Mouse (Mus musculus) thymus, postnatal 14 days (tissue): ENCODE data around the gene Ddb1.
"Not testable (repeated sequence)": the region's sequence is repeated elsewhere in the genome, so short reads cannot be mapped to it uniquely, and the experiment has no call there.

ENCODE experiments used
- DNase-seq: peaks from one replicate; pipeline ENCODE4 v3.0.0; 2021

Gene Ddb1

DNA sequence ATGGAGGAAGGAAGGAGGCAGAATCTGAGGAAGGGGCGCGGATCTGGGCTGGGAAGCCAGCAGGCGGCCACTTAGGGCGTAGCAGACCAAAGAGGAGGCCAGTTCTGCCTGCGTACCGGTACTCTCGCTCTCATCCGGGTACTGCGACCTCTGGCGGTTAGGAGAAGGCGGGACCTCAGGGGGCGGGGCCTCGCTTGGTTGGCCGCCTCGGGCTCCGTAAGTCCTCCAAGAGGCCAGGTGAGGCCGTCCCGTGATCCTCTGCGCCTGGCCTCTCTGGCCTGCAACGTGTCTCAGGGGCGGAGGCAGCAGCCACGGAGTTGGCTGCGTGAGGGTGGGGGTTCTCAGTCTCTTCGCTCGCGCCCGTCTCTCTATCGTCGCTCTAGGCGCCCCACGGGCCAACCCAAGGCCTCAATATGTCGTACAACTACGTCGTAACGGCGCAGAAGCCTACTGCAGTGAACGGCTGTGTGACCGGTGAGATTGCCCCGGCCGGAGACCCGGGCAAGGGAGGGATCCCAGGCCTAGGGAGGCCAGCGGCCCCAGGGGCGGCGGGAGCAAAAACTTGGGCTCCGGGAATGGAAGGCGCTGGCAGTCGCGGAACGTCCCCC lies at the start of gene Ddb1, which contains the start of gene Tkfc:
Ddb1 (plus strand) TSS at position 35 of the 608 bp plus-strand sequence.
Tkfc (minus strand) TSS at position 362 of the 608 bp plus-strand sequence.
- peak; percentile 99 for DNase-seq

DNA sequence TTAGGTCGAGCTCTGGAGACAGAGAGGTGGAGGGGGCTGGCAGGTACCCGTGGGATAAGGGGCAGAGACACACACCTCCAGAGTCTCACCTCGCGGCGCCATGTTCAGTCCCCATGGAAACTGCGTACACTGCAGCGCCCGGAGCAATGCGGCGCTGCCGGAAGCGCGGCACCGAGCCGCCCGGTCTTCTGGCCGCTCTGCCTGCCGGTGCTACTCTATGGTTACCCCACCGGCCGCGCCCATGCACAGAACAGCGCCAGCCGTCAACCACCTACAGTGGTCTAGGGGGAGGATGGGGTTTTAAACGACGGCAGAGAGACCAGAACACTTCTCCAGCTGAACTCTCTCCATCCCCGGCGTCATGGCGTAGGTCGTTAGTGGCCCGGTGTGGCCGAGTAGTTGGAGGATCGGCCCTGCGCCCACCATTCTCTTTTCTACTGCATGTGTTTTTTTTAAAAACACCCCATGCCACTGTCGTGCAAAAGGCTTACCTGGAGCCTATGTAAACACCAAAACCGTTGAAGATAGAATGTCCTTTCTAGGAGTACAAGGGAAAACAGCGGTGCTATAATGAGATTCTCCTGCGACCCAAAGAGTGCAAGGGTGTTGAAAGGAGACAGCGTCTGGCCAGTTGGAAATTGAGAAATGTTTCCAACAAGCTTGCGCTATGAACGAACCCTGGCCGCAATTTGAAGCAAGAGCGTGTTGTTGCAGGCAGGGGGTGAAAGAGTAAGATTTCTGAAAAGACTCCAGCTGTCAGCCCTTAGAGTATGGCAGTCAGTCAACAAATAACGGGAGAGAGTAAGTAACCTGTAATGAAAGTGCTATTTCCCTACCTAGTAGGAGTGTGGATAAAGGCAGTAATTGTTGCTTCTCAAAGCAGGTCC lies 49.3 kb upstream of the Ddb1 start, which contains the start of gene Tmem216:
Tmem216 (minus strand) TSS at position 615 of the 887 bp plus-strand sequence.
- peak; percentile 92 for DNase-seq

DNA sequence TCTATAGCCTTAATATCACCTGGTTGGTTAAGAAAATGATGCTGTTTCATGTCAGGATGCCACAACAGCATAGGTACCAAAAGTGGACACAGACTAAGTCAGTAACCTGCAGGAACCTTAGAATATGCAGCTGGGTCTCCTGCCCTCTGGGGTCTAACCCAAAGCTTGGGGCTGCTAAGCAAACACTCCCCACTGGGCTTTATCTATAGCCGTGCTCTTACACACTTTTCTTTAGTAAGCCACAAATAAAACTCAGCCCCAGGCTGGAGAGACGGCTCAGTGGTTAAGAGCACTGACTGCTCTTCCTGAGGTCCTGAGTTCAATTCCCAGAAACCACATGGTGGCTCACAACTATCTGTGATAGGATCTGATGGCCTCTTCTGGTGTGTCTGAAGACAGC lies 48.1 kb upstream of the Ddb1 start:
- DNase-seq: no peak

DNA sequence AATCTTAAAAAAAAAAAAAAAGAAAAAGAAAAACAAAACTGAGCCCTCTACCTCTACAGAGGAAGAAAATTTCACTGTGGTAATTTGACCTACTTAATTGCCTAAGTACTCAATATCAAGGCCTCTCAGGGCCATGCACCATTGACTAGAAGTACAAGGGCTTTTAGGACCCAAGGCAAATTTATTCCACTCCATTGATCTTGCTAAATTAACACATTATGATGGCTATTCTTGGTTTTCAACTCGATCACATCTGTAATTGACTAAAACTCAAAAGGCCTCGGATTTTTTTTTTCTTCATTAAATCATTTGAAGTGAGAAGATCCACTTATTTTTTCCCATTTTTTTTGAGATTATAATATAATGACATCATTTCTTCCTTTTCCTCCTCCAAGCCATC lies 47.7 kb upstream of the Ddb1 start:
- no peak for DNase-seq

DNA sequence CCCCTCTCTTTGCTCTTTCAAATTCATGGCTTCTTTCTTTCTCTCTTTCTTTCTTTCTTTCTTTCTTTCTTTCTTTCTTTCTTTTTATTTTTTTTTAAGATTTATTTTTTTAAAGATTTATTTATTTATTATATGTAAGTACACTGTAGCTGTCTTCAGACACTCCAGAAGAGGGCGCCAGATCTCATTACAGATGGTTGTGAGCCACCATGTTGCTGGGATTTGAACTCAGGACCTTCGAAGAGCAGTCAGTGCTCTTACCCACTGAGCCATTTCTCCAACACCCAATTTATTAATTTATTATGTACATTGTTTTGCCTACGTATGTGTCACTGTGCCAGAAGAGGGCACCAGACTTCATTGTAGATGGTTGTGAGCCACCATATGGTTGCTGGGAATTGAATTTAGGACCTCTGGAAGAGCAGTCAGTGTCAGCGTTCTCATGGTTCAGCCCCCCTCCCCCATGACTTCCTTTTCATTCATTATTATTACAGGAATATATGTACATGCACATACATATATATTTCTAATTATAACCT lies 47.2 kb upstream of the Ddb1 start:
- DNase-seq: not testable (repeated sequence)

DNA sequence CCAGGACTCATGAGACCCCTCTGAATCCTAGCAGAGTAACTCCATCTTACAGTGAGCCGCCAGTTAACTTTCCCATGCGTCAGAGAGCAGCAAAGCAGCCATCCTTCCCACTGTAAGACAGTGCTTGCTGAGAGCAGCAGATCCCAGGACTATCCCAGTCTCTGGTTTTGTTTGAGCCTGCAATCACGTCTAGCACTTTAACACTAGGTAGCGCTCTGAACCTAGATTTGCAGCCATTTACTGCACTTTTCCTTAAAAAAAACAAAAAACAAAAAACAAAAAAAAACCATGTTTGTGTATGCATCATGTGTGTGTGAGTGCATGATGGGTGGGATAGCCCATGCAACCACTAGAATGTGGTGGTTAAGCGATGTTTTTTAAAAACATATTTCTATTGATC lies 45.0 kb upstream of the Ddb1 start:
- DNase-seq: no peak

DNA sequence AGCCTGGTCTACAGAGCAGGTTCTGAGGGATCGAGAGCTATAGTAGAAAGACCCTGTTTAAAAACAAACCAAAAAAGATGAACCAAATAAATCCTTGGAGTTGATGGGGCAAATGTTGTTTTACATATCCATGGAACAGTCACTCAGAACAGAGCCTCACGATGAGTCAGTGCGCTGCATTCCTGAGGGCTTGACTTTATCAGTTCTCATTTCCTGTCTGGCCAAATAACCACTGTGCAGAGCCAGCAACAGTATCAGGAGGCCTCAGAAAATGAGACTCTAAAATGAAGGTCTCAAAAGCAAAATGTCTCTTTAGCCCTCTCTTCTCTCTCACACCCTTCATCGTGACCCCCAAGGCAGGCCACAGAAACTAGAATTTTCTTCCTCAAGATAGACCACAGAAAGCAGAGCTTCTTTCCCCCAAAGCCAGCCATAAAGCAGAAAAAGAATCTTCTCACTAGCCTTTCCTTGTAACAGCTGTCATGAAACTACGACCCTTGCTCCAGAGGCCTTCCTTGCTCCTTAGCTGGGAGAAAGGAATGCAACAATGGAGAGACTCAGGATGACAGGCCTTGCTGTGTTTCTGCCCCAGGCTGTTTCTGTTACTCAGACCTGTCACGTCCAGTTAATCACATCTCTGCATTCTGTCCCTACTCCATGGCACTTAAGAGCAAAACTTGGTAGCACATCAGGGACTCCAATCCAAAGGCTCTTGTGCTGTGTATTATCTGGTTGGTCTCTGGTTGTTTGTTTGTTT lies 43.4 kb upstream of the Ddb1 start:
- no peak for DNase-seq

DNA sequence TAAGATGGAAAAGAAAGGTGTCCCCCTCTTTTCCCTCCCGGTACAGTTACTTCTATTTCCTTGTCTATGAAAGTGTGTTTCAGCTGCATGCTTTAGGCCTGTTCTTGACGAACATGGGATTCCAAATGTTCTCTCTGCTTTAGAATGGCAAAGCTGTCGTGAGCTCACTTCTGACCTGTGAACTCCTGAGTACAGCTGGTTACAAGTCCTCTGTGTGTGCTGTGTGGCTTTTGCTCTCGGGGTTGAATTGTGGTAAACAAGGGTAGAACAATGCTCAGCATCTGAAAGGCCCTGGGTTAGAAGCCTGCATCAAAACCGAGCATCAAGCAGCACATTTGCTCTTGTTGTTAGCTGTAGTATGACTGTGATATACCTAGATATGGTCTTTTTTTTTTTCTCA lies 42.8 kb upstream of the Ddb1 start:
- DNase-seq: no peak

DNA sequence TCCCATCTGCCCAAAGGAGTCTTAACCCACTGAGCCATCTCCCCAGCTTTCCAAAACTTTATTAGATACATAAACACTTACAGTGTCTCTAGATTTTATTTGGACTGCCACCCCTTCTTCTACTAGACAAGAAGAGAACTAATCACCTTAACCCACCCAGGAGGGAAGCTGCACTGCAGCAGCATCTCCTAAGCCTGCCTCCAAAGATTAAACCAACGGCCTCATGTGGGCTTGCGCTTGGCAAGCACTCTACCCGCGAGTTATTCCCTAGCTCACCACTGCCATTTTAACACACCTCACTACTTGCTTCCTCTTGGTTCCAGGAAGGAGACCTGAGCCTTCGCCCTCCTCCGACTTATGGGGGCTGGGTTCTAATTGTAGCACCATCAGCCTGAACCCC lies 40.8 kb upstream of the Ddb1 start:
- no peak for DNase-seq

DNA sequence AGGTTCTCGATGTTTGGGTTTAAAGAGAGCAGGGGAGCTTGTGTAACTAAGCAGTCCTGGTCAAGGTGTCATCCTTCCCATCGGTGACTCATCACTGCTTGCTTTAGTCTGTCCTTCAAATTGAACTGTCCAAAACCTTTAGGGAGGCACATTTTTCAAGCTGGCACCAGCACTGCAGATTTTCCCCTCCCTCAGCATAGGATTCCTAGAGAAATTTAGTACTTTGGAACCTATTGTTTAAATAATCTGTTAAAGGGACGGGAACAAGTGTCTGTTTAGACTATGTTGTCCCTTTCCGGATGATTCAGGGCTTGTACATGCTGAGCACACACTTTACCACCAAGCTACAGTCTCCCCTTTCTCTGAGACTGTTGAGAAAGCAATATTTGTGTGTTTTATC lies 39.9 kb upstream of the Ddb1 start:
- DNase-seq: no peak

DNA sequence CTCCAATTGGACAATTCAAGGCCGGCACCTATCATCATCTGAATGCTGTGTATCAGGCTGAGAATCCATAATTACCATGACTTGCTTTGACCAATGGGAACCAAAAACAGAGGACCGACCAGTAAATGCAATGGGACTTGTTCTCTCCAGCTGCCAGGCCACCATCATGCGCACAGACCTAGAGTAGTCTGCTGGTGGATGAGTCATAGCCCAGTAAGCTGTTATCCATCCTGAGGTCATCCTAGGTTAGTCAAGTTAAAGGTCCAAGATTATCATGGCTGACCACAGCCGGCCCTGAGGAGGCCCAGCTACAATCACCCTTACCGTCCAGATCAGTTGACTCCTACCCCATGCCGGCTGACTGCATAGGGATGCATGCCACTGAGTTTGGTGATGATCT lies 35.5 kb upstream of the Ddb1 start:
- no peak for DNase-seq

DNA sequence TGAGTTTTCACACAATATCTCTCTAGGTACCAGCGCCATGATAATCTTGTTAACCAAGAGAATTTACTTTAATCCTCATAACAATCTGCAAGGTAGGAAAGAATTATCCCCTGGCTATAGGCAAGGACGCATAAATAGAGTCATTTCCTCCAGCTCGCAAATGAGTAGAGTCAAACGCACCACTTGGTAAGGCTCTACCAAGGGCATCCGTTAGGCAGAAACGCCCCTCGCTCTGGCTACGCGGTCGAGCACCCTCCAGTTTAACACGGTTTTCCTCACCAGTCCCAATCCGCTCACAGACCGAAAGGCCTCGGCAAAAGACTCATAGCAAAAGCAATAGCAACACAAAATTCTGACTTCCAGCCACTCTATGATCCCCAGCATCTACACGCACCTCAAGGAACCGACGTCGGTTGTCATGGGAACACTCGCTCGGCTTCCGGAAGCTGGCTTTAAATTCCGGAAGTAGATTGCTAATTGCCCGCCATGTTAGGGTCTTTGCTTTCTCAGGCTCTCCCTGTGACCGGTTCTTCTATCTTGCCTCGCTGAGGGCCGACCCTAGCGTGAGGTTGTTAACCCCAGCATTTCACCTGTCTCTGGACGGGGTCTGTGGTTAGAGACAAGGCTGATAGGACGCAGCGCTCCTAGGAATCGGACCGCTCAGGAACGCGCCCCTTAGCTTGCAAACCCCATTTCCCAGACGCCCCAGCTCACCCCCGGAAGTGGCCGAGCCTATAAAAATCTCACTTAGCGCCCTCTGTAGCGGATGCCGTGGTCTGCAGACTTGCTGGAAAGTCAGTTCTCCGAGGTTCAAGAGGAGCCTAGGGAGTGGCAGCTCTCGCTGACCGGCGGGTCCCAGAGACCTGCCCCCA lies 28.2 kb upstream of the Ddb1 start, which contains the start of the genes Cyb561a3 and Tmem138:
Cyb561a3 (plus strand) TSS at position 483 of the 872 bp plus-strand sequence.
Tmem138 (minus strand) TSS at position 673 of the 872 bp plus-strand sequence.
- peak; percentile 94 for DNase-seq

DNA sequence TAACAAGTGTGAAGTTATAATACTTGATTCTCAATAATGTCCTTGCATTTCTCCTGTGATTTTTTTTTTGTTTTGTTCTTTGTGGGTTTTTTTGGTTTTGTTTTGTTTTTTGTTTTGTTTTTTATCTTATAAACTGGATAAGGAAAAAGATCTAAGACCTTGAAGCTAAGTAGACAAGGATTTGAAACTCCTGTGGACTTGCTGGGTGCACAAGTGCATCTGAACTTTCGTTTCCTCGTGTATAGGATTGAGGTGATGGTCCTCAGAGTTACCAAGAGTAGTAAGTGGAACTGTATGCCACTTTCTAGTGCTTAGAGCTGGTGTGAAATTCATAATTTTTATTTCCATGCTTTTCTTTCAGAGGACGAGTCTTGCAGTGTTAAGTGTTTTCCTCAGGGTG lies 25.0 kb upstream of the Ddb1 start:
- DNase-seq: no peak

DNA sequence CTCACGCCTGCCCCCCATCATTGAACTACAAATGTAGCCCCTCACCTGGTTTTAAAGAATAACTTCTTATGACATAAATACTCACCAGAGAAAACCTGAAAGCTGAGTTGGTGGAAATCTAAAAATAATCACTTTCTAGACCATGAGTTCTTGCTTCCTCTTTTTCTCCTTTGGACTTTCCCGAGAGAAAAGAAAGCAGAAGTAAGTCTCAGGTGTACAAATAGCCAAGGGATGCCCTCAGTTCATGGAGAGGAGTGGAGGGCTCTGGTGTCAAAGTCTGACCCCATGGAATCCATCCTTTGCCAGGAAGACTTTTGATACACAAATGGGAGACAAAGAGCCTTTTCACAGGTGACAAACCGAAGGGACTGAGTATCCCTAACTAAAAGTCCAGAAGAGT lies 24.4 kb upstream of the Ddb1 start:
- no peak for DNase-seq

DNA sequence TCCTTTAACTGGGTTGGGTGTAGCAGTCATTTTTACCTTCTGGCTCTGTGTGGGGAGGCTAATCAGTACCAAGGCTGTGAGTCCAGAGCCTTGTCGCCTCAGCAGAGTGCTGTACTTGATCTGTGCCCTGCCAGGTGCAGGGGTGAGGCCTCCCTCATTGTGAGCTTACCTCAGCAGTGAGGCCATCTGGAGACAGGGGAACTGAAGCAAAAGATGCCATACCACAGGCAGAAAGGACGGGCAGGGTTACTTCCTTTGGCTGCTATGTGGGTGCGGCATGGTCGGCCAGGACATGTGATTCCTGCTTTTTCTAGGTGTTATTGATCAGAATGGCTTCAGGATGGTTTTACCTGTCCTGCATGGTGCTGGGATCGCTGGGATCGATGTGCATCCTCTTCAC lies 23.1 kb upstream of the Ddb1 start:
- peak; percentile 21 for DNase-seq

DNA sequence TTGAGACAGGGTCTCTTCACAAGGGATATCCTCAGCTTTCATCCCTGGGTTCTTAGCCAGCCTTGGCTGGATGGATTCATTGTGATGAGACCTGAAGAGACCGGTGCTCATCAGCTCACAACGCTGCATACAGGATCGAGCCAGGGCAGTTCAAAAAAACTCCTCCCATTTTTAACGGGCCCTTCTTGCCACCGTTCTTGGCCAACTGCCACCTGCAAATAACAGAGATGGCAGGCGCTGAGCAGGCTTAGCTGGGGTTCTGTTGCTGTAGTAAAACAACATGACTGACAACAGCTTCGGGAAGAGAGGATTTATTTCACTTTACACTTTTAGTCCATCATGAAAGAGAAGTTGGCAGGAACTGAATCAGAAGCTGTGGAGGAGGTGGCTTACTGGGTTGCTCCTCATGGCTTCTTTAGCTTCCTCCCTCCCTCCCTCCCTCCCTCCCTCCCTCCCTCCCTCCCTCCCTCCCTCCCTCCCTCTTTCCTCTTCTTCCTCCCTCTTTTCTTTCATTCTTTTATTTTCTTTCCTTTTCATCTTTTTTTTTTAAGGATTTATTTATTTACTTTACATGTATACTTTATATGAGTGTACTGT lies 21.5 kb upstream of the Ddb1 start:
- no peak for DNase-seq

DNA sequence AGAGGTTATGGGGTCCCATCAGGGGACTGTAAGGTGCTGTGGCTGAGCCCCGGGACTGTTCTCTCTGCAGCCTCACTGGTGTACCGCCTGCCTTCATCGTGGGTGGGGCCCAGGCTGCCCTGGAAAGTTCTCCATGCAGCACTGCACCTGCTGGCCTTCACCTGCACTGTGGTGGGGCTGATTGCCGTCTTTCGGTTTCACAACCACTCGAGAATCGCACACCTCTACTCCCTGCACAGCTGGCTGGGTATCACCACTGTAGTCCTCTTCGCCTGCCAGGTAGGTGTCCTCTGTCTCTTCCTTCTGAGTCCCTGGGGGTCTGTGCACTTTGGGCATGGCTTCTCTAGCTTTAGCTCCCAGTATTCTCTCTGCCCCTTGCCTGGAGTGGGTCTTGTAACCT lies 20.0 kb upstream of the Ddb1 start:
- DNase-seq: peak; percentile 28

DNA sequence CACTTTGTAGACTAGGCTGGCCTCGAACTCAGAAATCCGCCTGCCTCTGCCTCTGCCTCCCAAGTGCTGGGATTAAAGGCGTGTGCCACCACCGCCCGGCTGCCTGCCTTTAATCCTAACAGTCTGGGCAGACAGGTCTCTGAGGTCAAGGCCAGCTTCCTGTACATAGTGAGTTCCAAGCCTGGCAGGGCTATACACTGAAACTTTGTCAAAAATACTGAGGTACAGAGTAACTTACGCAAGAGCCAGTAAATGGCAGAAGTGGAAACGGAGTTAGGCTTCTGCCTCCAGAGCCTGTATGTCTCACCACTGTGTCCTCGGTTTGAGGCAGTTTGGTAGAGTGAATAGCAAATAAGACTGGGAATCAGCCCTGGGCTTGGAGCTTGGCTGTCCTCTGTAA lies 17.9 kb upstream of the Ddb1 start:
- no peak for DNase-seq

DNA sequence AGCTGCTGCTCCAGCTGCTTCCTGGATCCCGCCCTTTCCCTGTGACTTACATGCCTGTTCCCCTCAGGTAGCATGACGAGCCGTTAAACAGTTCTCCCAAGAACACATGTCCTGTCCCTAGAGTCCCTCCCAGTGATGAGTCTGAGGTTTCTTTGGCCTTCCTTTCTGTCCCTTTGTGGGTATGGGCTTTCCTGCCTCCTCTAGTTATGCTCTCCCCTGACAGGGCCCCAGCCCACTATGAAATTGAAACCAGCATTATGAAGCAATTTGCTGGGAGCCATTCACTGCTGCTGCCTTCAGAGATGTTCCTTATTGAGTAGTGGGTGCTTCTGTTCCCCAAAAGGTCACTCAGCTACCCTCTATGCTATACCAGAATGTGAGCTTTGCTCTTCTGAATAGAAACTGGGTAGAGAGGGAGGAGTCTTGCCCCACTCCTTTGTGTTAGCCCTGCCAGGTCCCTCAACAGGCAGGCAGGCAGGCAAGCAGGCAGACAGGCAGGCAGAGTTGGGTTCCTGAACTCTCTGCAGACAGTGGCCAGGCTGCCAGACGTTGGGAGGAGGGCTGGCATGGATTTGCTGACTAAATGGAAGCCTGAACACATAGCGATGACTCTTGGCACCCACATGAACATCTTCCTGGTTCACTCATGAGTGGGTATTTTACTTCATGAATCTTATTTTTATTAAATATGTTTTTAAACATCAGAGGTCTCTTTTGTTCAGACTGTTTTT lies 15.8 kb upstream of the Ddb1 start:
- DNase-seq: no peak

DNA sequence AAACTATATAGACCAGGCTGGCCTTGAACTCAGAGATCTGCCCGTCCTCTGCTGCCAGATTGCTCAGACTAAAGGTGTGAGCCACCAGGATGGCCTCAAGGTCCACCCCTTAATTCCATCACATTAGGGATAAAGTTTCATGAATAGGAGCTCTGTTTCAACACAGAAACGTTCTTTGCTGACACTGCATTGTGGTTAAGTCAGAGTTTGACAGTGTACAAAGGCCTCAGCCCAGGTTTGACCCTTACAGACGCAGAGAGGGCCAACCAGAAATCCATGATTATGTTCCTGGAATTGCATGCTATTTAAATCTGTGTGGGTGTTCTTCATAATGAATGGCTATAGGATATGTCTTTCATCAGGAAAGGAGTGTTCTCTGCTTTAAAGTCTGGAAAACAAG lies 14.8 kb upstream of the Ddb1 start:
- DNase-seq: no peak
